Mouse (Mus musculus): ENCODE data around the gene Sys1.

DNA sequence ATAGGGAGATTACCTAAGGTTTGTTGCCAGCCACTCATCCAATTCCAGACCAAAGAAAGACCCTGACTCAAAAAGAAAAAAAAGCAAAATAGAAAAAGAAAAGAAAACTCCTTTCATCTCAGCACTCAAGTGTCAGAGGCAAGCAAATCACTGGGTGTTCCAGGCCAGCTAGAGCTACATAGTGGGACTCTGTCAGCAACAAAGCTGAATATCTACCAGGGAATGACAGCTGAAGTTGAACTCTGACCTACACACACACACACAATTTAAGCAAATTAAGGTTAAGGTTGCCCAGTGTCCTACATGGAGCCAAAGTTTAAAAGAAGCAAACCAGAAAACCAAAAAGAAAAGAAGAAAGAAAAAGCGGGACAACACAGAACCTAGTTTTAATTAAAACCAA lies 8.6 kb upstream of the Sys1 start:
- TF ChIP-seq POLR2A (IDR thresholded peaks at IDR 0.05; ENCODE audit: insufficient read depth, low read depth, low read length) (no peak), CTCF (IDR thresholded peaks at IDR 0.05; ENCODE audit: insufficient read depth, low read depth, low read length) (no peak)

Data from olfactory bulb, adult 2 months (tissue).